Mouse (Mus musculus): Measurements from ENCODE around the gene Smco4. TPM values are rescaled to one million over a fixed set of nuclear protein-coding genes. Genes with fewer than 3 reads are reported as not detected.

The Smco4 gene
- 7.2 and 8.5 TPM in 2 replicates for polyA plus RNA-seq (2012; rRNA removed; ENCODE audit: low replicate concordance)

GRCm38 (mm10) chr9:15493235-15493924 is at the start of gene Smco4:
Gene Smco4, plus strand, starts transcription at chr9:15493432.

Other genes with a start within 250 kb of the Smco4 start
- gene Med17, start 213.5 kb upstream of the Smco4 start, polyA plus RNA-seq (2012; rRNA removed; ENCODE audit: low replicate concordance), result 18.8 and 33.9 TPM in 2 replicates
- 6.6 and 10.6 TPM in 2 replicates for gene Taf1d, start 187.2 kb upstream of the Smco4 start, polyA plus RNA-seq (2012; rRNA removed; ENCODE audit: low replicate concordance)
- gene 4931406C07Rik, start 187.0 kb upstream of the Smco4 start, polyA plus RNA-seq (2012; rRNA removed; ENCODE audit: low replicate concordance), result 16.9 and 41.4 TPM in 2 replicates
- 4.1 and 7.1 TPM in 2 replicates for gene Cep295, start 135.6 kb upstream of the Smco4 start, polyA plus RNA-seq (2012; rRNA removed; ENCODE audit: low replicate concordance)
- gene Deup1, start 134.5 kb downstream of the Smco4 start, polyA plus RNA-seq (2012; rRNA removed; ENCODE audit: low replicate concordance), result 0.06 and 0.27 TPM in 2 replicates
- gene Slc36a4, start 216.3 kb downstream of the Smco4 start, polyA plus RNA-seq (2012; rRNA removed; ENCODE audit: low replicate concordance), result 3.5 and 8.6 TPM in 2 replicates